20 mouse cellular contexts compared by ENCODE assay signal in the genomic region with DNA sequence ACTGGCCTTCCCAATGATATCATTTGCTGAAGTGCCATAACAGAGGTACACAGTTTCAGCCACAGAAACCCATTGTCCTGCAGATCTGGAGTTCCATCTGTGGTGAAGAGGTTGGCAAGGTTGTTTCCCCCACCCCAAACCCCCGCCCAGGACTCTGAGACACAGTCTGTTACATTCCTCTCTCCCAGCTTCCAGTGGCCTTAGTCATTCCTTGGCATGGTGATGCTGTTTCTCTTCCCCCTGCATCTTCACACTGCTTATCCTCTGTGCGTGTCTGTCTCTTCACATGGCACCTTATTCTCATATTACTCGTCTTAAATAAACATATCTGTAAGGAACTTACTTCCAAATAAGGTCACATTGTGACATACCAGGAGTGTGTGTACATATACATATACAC.
"Had no signal": no experiment of that assay in that cellular context is flagged by ENCODE, and none has a peak within 500 bp of the region (broad histone marks: within the 10 kb centered on the region; RNA-seq: fewer than 3 reads in every experiment).

No protein-coding gene starts in this region.

- H3K4me1 ChIP-seq: kidney, embryonic 15.5 days; limb, embryonic 12.5 days; limb, embryonic 15.5 days; lung, embryonic 15.5 days; midbrain, embryonic 12.5 days had no signal

- H3K27me3 ChIP-seq: kidney, embryonic 15.5 days; limb, embryonic 12.5 days; limb, embryonic 15.5 days; lung, embryonic 15.5 days; midbrain, embryonic 12.5 days had no signal

- H3K4me2 ChIP-seq: kidney, embryonic 15.5 days; limb, embryonic 12.5 days; limb, embryonic 15.5 days; liver, embryonic 11.5 days; lung, embryonic 15.5 days; midbrain, embryonic 12.5 days had no signal

- H3K4me3 ChIP-seq: kidney, embryonic 15.5 days; limb, embryonic 12.5 days; limb, embryonic 15.5 days; lung, embryonic 15.5 days; midbrain, embryonic 12.5 days had no signal

- H3K9me3 ChIP-seq: kidney, embryonic 15.5 days; limb, embryonic 12.5 days; limb, embryonic 15.5 days; lung, embryonic 15.5 days; midbrain, embryonic 12.5 days had no signal

- H3K9ac ChIP-seq: kidney, embryonic 15.5 days; limb, embryonic 12.5 days; limb, embryonic 15.5 days; liver, embryonic 14.5 days; liver, postnatal 0 days; lung, embryonic 15.5 days; midbrain, embryonic 12.5 days had no signal

- ATAC-seq: liver, postnatal 0 days; midbrain, embryonic 16.5 days had no signal

- H3K27ac ChIP-seq: kidney, embryonic 15.5 days; limb, embryonic 12.5 days; limb, embryonic 15.5 days; liver, embryonic 14.5 days; lung, embryonic 15.5 days; macrophage; midbrain, embryonic 12.5 days; stomach, postnatal 0 days had no signal

- H3K36me3 ChIP-seq: kidney, embryonic 15.5 days; limb, embryonic 12.5 days; limb, embryonic 15.5 days; lung, embryonic 15.5 days; midbrain, embryonic 12.5 days had no signal

- DNase-seq: kidney, adult 11 months; kidney, adult 8-10 months; kidney, postnatal 10 days; kidney, postnatal 36 days; layer of hippocampus, postnatal 36 days; left cerebral cortex, postnatal 4 days; liver, postnatal 0 days; thymus, adult 2 months; thymus, postnatal 14 days; thymus, postnatal 4 days had no signal
